In genomic region chr8:71562751-71563150, GRCm38 (mm10) we compare ENCODE assay signal across 8 mouse cellular contexts. TPM values are rescaled to one million over a fixed set of nuclear protein-coding genes. Genes with fewer than 3 reads are reported as not detected.
A peak's percentile ranks its signal among the peaks of the same experiment; 100 is the strongest.
DNase-seq lines count a peak whose midpoint lies in the region; ATAC-seq lines count a peak whose summit lies in the region.

No protein-coding gene starts in this region.

- ATAC-seq in CD4-positive, CD25-positive, alpha-beta regulatory T cell, adult 4 months: peak; percentile 47
- peak; percentile 28; the same call in 1 of the 2 replicates for ATAC-seq in forebrain, embryonic 12.5 days (ENCODE audit: low FRiP score)

- peak overlapping the region; percentile 35 for H3K4me2 ChIP-seq in forebrain, embryonic 12.5 days

- H3K27me3 ChIP-seq in forebrain, embryonic 12.5 days: peaks cover 80% of the 10 kb centered on the region

- no peaks in the 10 kb centered on the region for H3K36me3 ChIP-seq in forebrain, embryonic 12.5 days (replicated peaks)

- peak overlapping the region; percentile 24 for H3K4me3 ChIP-seq in forebrain, embryonic 12.5 days (replicated peaks)

- H3K9ac ChIP-seq in forebrain, embryonic 12.5 days: no peak overlapping the region

- H3K27ac ChIP-seq in forebrain, embryonic 12.5 days: no peak overlapping the region

- peaks cover 17% of the 10 kb centered on the region for H3K4me1 ChIP-seq in forebrain, embryonic 12.5 days

- DNase-seq in c-Kit-positive CD71-negative TER-119-negative erythroid progenitor cells, embryonic 14.5 days (ENCODE audit: low read depth): peak; percentile 55
- DNase-seq in heart, postnatal 14 days: peak; percentile 89 to 95
- peak; percentile 90 to 91 for DNase-seq in kidney, postnatal 4 days
- peak; percentile 89 for DNase-seq in lung, postnatal 10 days
- DNase-seq in ovary, postnatal 10 days (ENCODE audit: low spot score): peak; percentile 75
- DNase-seq in thymus, postnatal 10 days (ENCODE audit: low spot score in 2 of 2): peak; percentile 73 to 90

- WGBS in forebrain, embryonic 12.5 days: under 1% methylated on average over 33 of the region's 33 CpGs

- intact Hi-C loops in heart, postnatal 14 days (cut with DNase I): no loop called here

- H3K9me3 ChIP-seq in forebrain, embryonic 12.5 days: peaks cover 5% of the 10 kb centered on the region; the same call in 1 of the 2 replicates

RNA-seq across cellular contexts. Expression of gene Nxnl1, which starts 3.6 kb away (rescaled TPM):
- polyA plus RNA-seq in CD4-positive, CD25-positive, alpha-beta regulatory T cell, adult 4 months (2017; shearing (Covaris generic)): not detected
- not detected in 2 replicates for polyA plus RNA-seq in forebrain, embryonic 12.5 days (2016; fragmentation: Nextera tagmentation; extraction: Ambion mirVana)
- under 1 TPM; 0.10 to 0.17 TPM for total RNA-seq in heart, postnatal 14 days (2021)

RNA-seq across cellular contexts. Expression of gene Tmem221, which starts 4.1 kb away (rescaled TPM):
- polyA plus RNA-seq in CD4-positive, CD25-positive, alpha-beta regulatory T cell, adult 4 months (2017; shearing (Covaris generic)): under 1 TPM in 1 of 2 experiments, not detected in 1; 0.79 TPM
- 0.19 TPM in 1 of 2 replicates, not detected in the other for polyA plus RNA-seq in forebrain, embryonic 12.5 days (2016; fragmentation: Nextera tagmentation; extraction: Ambion mirVana)
- total RNA-seq in heart, postnatal 14 days (2021): under 1 TPM; 0.17 to 0.22 TPM

RNA-seq across cellular contexts. Expression of gene Slc27a1, which starts 5.9 kb away (rescaled TPM):
- 10 to 100 TPM in 1 of 2 experiments, 1 to 10 TPM in 1; 3.4 to 13.6 TPM for polyA plus RNA-seq in CD4-positive, CD25-positive, alpha-beta regulatory T cell, adult 4 months (2017; shearing (Covaris generic))
- 44.6 and 45.2 TPM in 2 replicates for polyA plus RNA-seq in forebrain, embryonic 12.5 days (2016; fragmentation: Nextera tagmentation; extraction: Ambion mirVana)
- 100 to 1,000 TPM; 127 to 151 TPM for total RNA-seq in heart, postnatal 14 days (2021)

RNA-seq across cellular contexts. Expression of gene Mvb12a, which starts 20.0 kb away (rescaled TPM):
- 10 to 100 TPM; 45.1 to 58.2 TPM for polyA plus RNA-seq in CD4-positive, CD25-positive, alpha-beta regulatory T cell, adult 4 months (2017; shearing (Covaris generic))
- polyA plus RNA-seq in forebrain, embryonic 12.5 days (2016; fragmentation: Nextera tagmentation; extraction: Ambion mirVana): 48.1 and 52.1 TPM in 2 replicates
- 10 to 100 TPM; 28.8 to 29.7 TPM for total RNA-seq in heart, postnatal 14 days (2021)

RNA-seq across cellular contexts. Expression of gene Bst2, which starts 25.5 kb away (rescaled TPM):
- polyA plus RNA-seq in CD4-positive, CD25-positive, alpha-beta regulatory T cell, adult 4 months (2017; shearing (Covaris generic)): 100 to 1,000 TPM in 1 of 2 experiments, 10 to 100 TPM in 1; 75.3 to 150 TPM
- 8.4 and 8.5 TPM in 2 replicates for polyA plus RNA-seq in forebrain, embryonic 12.5 days (2016; fragmentation: Nextera tagmentation; extraction: Ambion mirVana)
- total RNA-seq in heart, postnatal 14 days (2021): 10 to 100 TPM; 12.3 to 16.5 TPM
